Mouse (Mus musculus): Measurements from ENCODE around the gene Spata45. TPM values are rescaled to one million over a fixed set of nuclear protein-coding genes. Genes with fewer than 3 reads are reported as not detected.

The Spata45 gene
- polyA plus RNA-seq, 1 experiment from 2014 or later: not detected

DNA sequence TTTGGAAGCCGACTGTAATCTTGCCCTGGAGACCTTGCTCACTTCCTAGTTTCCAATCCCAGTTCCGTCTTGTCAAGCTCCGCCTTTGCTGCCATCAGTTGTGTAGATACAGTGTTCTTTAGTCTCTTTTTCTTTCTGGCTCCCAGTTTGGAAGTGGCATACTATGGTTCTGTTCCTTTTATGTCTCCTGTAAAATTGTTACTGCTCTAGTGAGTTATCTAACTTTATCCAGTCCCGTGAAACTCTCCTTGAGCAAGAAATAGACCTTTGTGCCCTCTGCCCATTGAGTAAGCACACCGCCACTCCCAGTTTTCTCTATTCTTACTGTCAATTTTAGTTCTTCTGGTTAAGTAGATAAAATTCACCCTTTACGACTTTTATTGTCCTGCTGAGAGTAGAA, 35.2 kb downstream of the Spata45 start:
- no peaks in the 10 kb centered on the region for H3K4me1 ChIP-seq (replicated peaks)
- H3K4me3 ChIP-seq: no peak overlapping the region
- H3K36me3 ChIP-seq: peaks cover 100% of the 10 kb centered on the region
- no peaks in the 10 kb centered on the region for H3K27me3 ChIP-seq (ENCODE audit: insufficient read depth, poor library complexity, severe bottlenecking)
- H3K9me3 ChIP-seq: no peaks in the 10 kb centered on the region
- H3K27ac ChIP-seq: no peak overlapping the region
- DNase-seq (ENCODE audit: low spot score): no peak
- WGBS: 91% methylated on average over 6 of the region's 6 CpGs

- Histone ChIP-seq H3K36me3 (peaks cover 100% of the 10 kb centered on the region), H3K27ac (no peak overlapping the region), H3K27me3 (ENCODE audit: insufficient read depth, poor library complexity, severe bottlenecking) (no peaks in the 10 kb centered on the region), H3K4me3 (no peak overlapping the region), H3K9me3 (no peaks in the 10 kb centered on the region), H3K4me1 (replicated peaks) (no peaks in the 10 kb centered on the region)
- WGBS: 93% methylated on average over 16 of the region's 16 CpGs
- no peak for DNase-seq (ENCODE audit: low spot score)
These were observed 36.0 kb downstream of the Spata45 start for GRCm38 (mm10) chr1:191072329-191072913.

DNA sequence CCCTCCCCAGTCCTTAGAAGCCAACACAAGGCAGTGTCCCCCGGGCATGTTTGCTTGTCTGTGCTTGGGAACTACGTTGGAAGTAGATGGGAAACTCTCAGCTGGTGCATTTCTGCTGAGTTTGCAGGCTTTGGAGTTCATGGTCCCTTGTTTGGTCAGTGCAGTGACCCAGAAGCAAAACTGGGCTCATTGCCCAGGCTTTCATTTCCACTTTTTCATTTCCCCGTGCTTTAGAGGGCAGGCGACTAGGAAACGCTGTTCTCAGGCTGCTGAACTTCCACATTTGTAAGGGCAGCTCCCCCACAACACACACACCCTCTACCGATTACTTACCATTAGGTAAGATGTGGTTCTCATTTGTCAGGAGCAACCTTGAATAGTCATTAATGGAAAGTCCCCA, 36.6 kb downstream of the Spata45 start:
- H3K9me3 ChIP-seq: no peaks in the 10 kb centered on the region
- no peak for DNase-seq (ENCODE audit: low spot score)
- no peaks in the 10 kb centered on the region for H3K27me3 ChIP-seq (ENCODE audit: insufficient read depth, poor library complexity, severe bottlenecking)
- H3K4me1 ChIP-seq (replicated peaks): no peaks in the 10 kb centered on the region
- peaks cover 100% of the 10 kb centered on the region for H3K36me3 ChIP-seq
- no peak overlapping the region for H3K4me3 ChIP-seq
- 88% methylated on average over 6 of the region's 6 CpGs for WGBS
- no peak overlapping the region for H3K27ac ChIP-seq

DNA sequence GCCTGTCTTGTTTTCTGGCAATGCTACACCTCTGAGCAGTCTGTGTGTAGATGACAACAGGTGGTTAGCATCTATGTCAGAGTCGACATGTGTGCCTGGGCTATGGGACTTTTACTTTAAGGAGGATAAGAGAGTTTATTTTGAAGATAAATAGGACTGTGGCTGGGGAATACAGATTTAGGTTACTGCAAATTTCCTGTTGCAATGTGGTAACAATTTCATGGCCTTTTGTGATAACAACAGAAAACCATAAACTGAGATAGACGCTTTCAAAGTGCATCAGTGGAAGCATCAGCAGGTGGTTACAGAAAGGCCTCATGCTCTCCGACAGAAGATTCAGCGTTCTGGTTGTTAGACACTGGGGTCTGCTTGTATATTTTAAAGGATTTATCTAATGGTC, 37.0 kb downstream of the Spata45 start:
- no peaks in the 10 kb centered on the region for H3K27me3 ChIP-seq (ENCODE audit: insufficient read depth, poor library complexity, severe bottlenecking)
- peaks cover 100% of the 10 kb centered on the region for H3K36me3 ChIP-seq
- 92% methylated on average over 4 of the region's 4 CpGs for WGBS
- no peaks in the 10 kb centered on the region for H3K4me1 ChIP-seq (replicated peaks)
- H3K9me3 ChIP-seq: no peaks in the 10 kb centered on the region
- no peak overlapping the region for H3K27ac ChIP-seq
- no peak overlapping the region for H3K4me3 ChIP-seq
- no peak for DNase-seq (ENCODE audit: low spot score)

DNA sequence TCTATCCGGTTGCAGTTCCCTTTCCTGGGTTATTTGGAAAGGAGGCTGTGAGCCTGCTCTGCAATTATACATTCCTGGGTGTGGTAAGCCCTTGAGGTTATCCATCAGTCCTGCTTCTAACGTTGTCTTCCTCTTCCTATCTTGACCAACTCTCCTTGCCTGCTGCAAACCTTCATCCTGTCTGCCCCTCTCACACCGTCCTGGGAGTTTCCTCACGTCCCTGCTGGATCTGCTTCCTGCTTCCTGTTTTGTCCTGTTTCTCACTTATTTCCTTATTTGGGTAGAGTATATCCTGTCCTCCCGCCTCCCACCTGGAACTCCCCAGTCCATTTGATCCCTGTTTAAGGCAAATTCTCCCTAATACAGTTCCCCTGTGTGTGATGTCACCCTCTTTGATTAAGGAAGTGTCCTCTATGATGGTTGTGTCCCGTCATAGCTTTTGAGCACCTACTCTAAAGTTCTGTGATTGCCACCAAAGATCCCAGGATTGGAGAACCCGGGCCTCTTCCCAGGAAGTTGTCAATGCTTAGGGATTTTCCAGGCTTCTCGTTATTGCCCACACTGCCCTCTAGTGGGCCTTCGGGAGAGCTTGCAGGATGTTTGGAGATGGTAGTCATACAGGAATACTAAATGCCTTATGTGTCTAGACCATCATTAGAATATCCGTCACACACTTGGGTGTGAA, 38.9 kb downstream of the Spata45 start:
- H3K27me3 ChIP-seq (ENCODE audit: insufficient read depth, poor library complexity, severe bottlenecking): no peaks in the 10 kb centered on the region
- 73% methylated on average over 10 of the region's 10 CpGs for WGBS
- DNase-seq (ENCODE audit: low spot score): peak; percentile 36
- H3K27ac ChIP-seq: no peak overlapping the region
- no peak overlapping the region for H3K4me3 ChIP-seq
- no peaks in the 10 kb centered on the region for H3K4me1 ChIP-seq (replicated peaks)
- no peaks in the 10 kb centered on the region for H3K9me3 ChIP-seq
- peaks cover 100% of the 10 kb centered on the region for H3K36me3 ChIP-seq

- DNase-seq (ENCODE audit: low spot score): no peak
- H3K4me3 ChIP-seq: no peak overlapping the region
- no peaks in the 10 kb centered on the region for H3K4me1 ChIP-seq (replicated peaks)
- H3K9me3 ChIP-seq: no peaks in the 10 kb centered on the region
- 93% methylated on average over 8 of the region's 8 CpGs for WGBS
- H3K36me3 ChIP-seq: peaks cover 84% of the 10 kb centered on the region
- H3K27me3 ChIP-seq (ENCODE audit: insufficient read depth, poor library complexity, severe bottlenecking): no peaks in the 10 kb centered on the region
- no peak overlapping the region for H3K27ac ChIP-seq
These were observed 46.8 kb downstream of the Spata45 start for GRCm38 (mm10) chr1:191083230-191083629.

- WGBS: 74% methylated on average over 5 of the region's 5 CpGs
- Histone ChIP-seq H3K4me1 (replicated peaks) (no peaks in the 10 kb centered on the region), H3K4me3 (no peak overlapping the region), H3K27ac (no peak overlapping the region), H3K9me3 (no peaks in the 10 kb centered on the region), H3K36me3 (peaks cover 66% of the 10 kb centered on the region), H3K27me3 (ENCODE audit: insufficient read depth, poor library complexity, severe bottlenecking) (no peaks in the 10 kb centered on the region)
- DNase-seq (ENCODE audit: low spot score): peak; percentile 51
These were observed 48.6 kb downstream of the Spata45 start for GRCm38 (mm10) chr1:191084951-191085559.

- no peak for DNase-seq (ENCODE audit: low spot score)
- H3K36me3 ChIP-seq: peaks cover 61% of the 10 kb centered on the region
- 83% methylated on average over 12 of the region's 12 CpGs for WGBS
- H3K27ac ChIP-seq: no peak overlapping the region
- H3K27me3 ChIP-seq (ENCODE audit: insufficient read depth, poor library complexity, severe bottlenecking): no peaks in the 10 kb centered on the region
- H3K9me3 ChIP-seq: no peaks in the 10 kb centered on the region
- no peak overlapping the region for H3K4me3 ChIP-seq
- H3K4me1 ChIP-seq (replicated peaks): no peaks in the 10 kb centered on the region
These were observed 49.2 kb downstream of the Spata45 start for GRCm38 (mm10) chr1:191085597-191085996.

GRCm38 (mm10) chr1:191086304-191086878, 50.0 kb downstream of the Spata45 start:
- H3K9me3 ChIP-seq: no peaks in the 10 kb centered on the region
- no peak overlapping the region for H3K4me3 ChIP-seq
- H3K4me1 ChIP-seq (replicated peaks): no peaks in the 10 kb centered on the region
- WGBS: 92% methylated on average over 7 of the region's 7 CpGs
- peaks cover 54% of the 10 kb centered on the region for H3K36me3 ChIP-seq
- DNase-seq (ENCODE audit: low spot score): no peak
- no peaks in the 10 kb centered on the region for H3K27me3 ChIP-seq (ENCODE audit: insufficient read depth, poor library complexity, severe bottlenecking)
- H3K27ac ChIP-seq: no peak overlapping the region

DNA sequence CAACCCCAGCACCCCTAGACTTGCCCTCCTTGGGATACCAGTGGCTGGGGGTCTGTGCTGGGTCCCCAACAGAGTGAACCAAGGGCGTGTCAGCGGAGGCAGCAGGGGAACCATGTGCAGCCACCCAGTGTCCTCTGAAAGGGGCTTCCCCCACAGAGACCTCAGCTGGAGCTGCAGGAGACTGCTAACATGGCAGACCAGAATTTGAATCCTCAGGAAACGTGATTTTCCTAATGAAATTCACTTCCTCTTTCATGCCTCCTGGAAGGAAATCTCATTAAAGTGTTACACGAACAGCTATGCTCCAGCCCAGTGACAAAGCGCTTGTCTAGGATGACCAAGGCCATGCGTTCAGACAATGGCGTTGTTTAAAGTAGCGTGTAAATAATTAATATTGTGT, 50.5 kb downstream of the Spata45 start:
- Histone ChIP-seq H3K27me3 (ENCODE audit: insufficient read depth, poor library complexity, severe bottlenecking) (no peaks in the 10 kb centered on the region), H3K9me3 (no peaks in the 10 kb centered on the region), H3K27ac (no peak overlapping the region), H3K36me3 (peaks cover 48% of the 10 kb centered on the region), H3K4me3 (no peak overlapping the region), H3K4me1 (replicated peaks) (no peaks in the 10 kb centered on the region)
- DNase-seq (ENCODE audit: low spot score): no peak
- 88% methylated on average over 8 of the region's 8 CpGs for WGBS

DNA sequence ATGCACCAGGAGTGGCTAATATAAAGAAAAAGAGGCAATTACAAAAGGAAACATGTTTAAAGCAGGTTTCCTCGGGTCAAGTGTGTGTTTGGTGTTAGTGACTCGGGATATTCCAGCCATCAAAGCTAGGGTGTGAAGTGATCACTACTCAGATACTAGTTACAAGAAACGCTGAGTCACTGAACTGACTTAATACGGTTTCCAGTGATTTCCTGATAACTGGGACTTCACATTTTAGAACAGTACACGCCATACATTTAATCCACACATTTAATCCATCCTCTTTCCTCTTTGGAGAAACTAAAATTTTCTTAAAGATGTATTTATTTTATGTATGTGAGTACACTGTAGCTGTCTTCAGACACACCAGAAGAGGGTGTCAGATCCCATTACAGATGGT, 51.5 kb downstream of the Spata45 start:
- 89% methylated on average over 5 of the region's 5 CpGs for WGBS
- Histone ChIP-seq H3K27ac (no peak overlapping the region), H3K9me3 (no peaks in the 10 kb centered on the region), H3K4me3 (no peak overlapping the region), H3K36me3 (peaks cover 38% of the 10 kb centered on the region), H3K27me3 (ENCODE audit: insufficient read depth, poor library complexity, severe bottlenecking) (no peaks in the 10 kb centered on the region), H3K4me1 (replicated peaks) (no peaks in the 10 kb centered on the region)
- no peak for DNase-seq (ENCODE audit: low spot score)

- DNase-seq (ENCODE audit: low spot score): no peak
These were observed 52.9 kb downstream of the Spata45 start for GRCm38 (mm10) chr1:191089355-191089754.

GRCm38 (mm10) chr1:191092050-191092449, 55.6 kb downstream of the Spata45 start:
- H3K4me3 ChIP-seq: no peak overlapping the region
- 80% methylated on average over 8 of the region's 8 CpGs for WGBS
- H3K36me3 ChIP-seq: no peaks in the 10 kb centered on the region
- H3K9me3 ChIP-seq: no peaks in the 10 kb centered on the region
- H3K27ac ChIP-seq: no peak overlapping the region
- peaks cover 21% of the 10 kb centered on the region for H3K27me3 ChIP-seq (ENCODE audit: insufficient read depth, poor library complexity, severe bottlenecking)
- H3K4me1 ChIP-seq (replicated peaks): no peaks in the 10 kb centered on the region
- DNase-seq (ENCODE audit: low spot score): no peak

More at GRCm38 (mm10) chr1:191089355-191089754, 52.9 kb downstream of the Spata45 start:
- no peak overlapping the region for H3K27ac ChIP-seq
- H3K4me3 ChIP-seq: no peak overlapping the region
- peaks cover 24% of the 10 kb centered on the region for H3K36me3 ChIP-seq
- 77% methylated on average over 6 of the region's 6 CpGs for WGBS
- H3K27me3 ChIP-seq (ENCODE audit: insufficient read depth, poor library complexity, severe bottlenecking): no peaks in the 10 kb centered on the region
- no peaks in the 10 kb centered on the region for H3K4me1 ChIP-seq (replicated peaks)
- no peaks in the 10 kb centered on the region for H3K9me3 ChIP-seq
